Mouse (Mus musculus): ENCODE results near the gene Wasf2.

- no peak for TF ChIP-seq EP300 (IDR thresholded peaks at IDR 0.05; ENCODE audit: insufficient read depth, low read depth, low read length)
- no peak for TF ChIP-seq POLR2A (IDR thresholded peaks at IDR 0.05; ENCODE audit: insufficient read depth, low read depth, low read length)
Observed at GRCm38 (mm10) chr4:133094255-133094654, 36.0 kb upstream of the Wasf2 start.

Data from heart, adult 2 months (tissue).